Comparison of ENCODE assay signal across 15 mouse cellular contexts in the genomic region with DNA sequence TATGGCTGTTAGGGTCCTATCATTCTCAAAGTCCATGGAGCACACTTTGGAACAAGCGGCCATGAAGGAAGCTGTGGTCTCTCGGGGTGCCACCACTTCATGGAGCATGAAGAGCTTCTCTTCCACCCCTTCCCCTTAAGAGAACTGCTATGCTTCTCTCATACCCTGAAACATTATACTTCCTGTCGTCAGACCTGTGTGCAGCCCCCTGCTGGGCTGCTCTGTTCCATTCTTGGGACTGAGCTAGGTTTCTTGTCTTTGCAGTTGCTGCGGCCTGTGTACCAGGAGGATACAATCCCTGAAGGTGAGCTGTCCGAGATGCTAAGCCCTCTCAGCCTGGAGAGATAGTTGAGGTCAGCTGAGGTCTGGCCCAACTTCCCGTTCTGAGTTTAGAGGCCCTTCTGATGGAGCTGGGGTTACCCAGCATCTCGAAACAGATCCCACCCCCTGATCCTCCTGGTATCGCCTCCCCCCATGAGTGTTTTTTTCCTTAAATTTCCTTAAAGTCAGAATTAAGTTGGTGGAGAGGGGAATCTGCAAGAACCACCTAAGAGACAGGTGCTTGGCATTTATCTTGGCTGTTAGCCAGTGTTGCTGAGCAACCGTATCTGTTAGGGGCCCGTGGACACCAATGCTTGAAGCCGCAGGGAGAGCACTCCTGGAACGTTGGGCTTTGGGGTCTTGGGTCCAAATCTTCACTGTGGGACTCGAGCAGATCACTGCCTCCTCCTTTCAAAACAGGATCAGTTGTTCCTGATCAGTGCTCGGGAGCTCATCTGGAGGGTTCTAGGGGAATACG.
DNase-seq lines count a peak whose midpoint lies in the region; ATAC-seq and TF ChIP-seq lines count a peak whose summit lies in the region.
"Had no signal": no experiment of that assay in that cellular context is flagged by ENCODE, and none has a peak within 500 bp of the region (broad histone marks: within the 10 kb centered on the region; RNA-seq: fewer than 3 reads in every experiment).

No protein-coding gene starts in this region.

- H3K4me1 ChIP-seq in kidney, postnatal 0 days (replicated peaks; ENCODE audit: insufficient read depth, low read length) = peaks cover 22% of the 10 kb centered on the region
- H3K4me1 ChIP-seq in small intestine, adult 2 months (ENCODE audit: control insufficient read depth, insufficient read depth, insufficient read length, low read length) = peaks cover 41% of the 10 kb centered on the region

- no peak overlapping the region for H3K9ac ChIP-seq in kidney, postnatal 0 days (ENCODE audit: low read depth, low read length)
- H3K9ac ChIP-seq: embryonic facial prominence, embryonic 12.5 days had no signal

- TF ChIP-seq CTCF in gastrocnemius, adult 2 months (IDR thresholded peaks at IDR 0.05) = no peak
- TF ChIP-seq CTCF in kidney, postnatal 0 days (IDR thresholded peaks at IDR 0.05; ENCODE audit: low read depth) = peak; percentile 36; the same call in 1 of the 2 replicates
- TF ChIP-seq CTCF in small intestine, adult 2 months (IDR thresholded peaks at IDR 0.05; ENCODE audit: extremely low read depth, insufficient read length, insufficient replicate concordance, low read depth, low read length) = no peak

- WGBS in kidney, postnatal 0 days = 66% methylated on average over 15 of the region's 15 CpGs
- WGBS in small intestine, adult 2 months = 39% methylated on average over 15 of the region's 15 CpGs

- H3K27me3 ChIP-seq in kidney, postnatal 0 days (ENCODE audit: insufficient read depth, low read length) = no peaks in the 10 kb centered on the region
- no peaks in the 10 kb centered on the region for H3K27me3 ChIP-seq in small intestine, adult 2 months (ENCODE audit: control insufficient read depth, insufficient read depth, low read length)
- H3K27me3 ChIP-seq: embryonic facial prominence, embryonic 12.5 days had no signal

- no peaks in the 10 kb centered on the region for H3K36me3 ChIP-seq in kidney, postnatal 0 days (ENCODE audit: insufficient read depth, low read length)
- peaks cover 3% of the 10 kb centered on the region; the same call in 1 of the 2 replicates for H3K36me3 ChIP-seq in small intestine, adult 2 months (ENCODE audit: control insufficient read depth, insufficient read depth, low read length)
- H3K36me3 ChIP-seq: embryonic facial prominence, embryonic 12.5 days had no signal

- intact Hi-C loops in gastrocnemius, adult 2 months (cut with DNase I) = no loop called here
- intact Hi-C loops in gastrocnemius, postnatal 36 days (cut with DNase I) = no loop called here

- no peaks in the 10 kb centered on the region for H3K9me3 ChIP-seq in kidney, postnatal 0 days (replicated peaks; ENCODE audit: low read length)
- H3K9me3 ChIP-seq: embryonic facial prominence, embryonic 12.5 days had no signal

- 0 out of 2 replicates have a peak overlapping the region, but pooled peaks have one; percentile 3 for H3K4me3 ChIP-seq in gastrocnemius, adult 2 months
- H3K4me3 ChIP-seq in kidney, postnatal 0 days (replicated peaks; ENCODE audit: low read depth, low read length) = no peak overlapping the region
- no peak overlapping the region for H3K4me3 ChIP-seq in small intestine, adult 2 months (ENCODE audit: low read depth, low read length)
- H3K4me3 ChIP-seq: embryonic facial prominence, embryonic 12.5 days had no signal

- no peak for ATAC-seq in kidney, postnatal 0 days (replicated peaks; ENCODE audit: low FRiP score, low read depth)
- ATAC-seq in granulocyte monocyte progenitor cell, adult 5-6 weeks (replicated peaks; ENCODE audit: poor library complexity, severe bottlenecking) = peak; percentile 39
- ATAC-seq: activated CD4-positive, CD25-positive, alpha-beta regulatory T cell, adult 4 months; lung, postnatal 0 days; midbrain, embryonic 16.5 days had no signal

- no peak for DNase-seq in gastrocnemius, adult 2 months
- DNase-seq in gastrocnemius, postnatal 36 days = no peak
- DNase-seq in kidney, postnatal 0 days (ENCODE audit: low spot score) = no peak
- DNase-seq in kidney, postnatal 14 days = no peak
- no peak for DNase-seq in lung, postnatal 4 days
- no peak for DNase-seq in urinary bladder, postnatal 14 days (ENCODE audit: low spot score)
- DNase-seq: B cell, adult 2 months; cerebellum, adult 2 months; liver had no signal

- H3K27ac ChIP-seq in gastrocnemius, adult 2 months = peak overlapping the region; percentile 43; the same call in 1 of the 2 replicates
- no peak overlapping the region for H3K27ac ChIP-seq in kidney, postnatal 0 days
- H3K27ac ChIP-seq in small intestine, adult 2 months (ENCODE audit: insufficient read depth, low read depth, low read length) = peak overlapping the region; percentile 35; the same call in 1 of the 2 replicates

- H3K4me2 ChIP-seq in kidney, postnatal 0 days (ENCODE audit: low read length) = no peak overlapping the region
- H3K4me2 ChIP-seq: embryonic facial prominence, embryonic 12.5 days had no signal

- TF ChIP-seq POLR2A in small intestine, adult 2 months (IDR thresholded peaks at IDR 0.05; ENCODE audit: low read depth, low read length) = no peak
